Mouse (Mus musculus): Measurements from ENCODE around the gene Wfdc6a.

Wfdc6a gene

DNA sequence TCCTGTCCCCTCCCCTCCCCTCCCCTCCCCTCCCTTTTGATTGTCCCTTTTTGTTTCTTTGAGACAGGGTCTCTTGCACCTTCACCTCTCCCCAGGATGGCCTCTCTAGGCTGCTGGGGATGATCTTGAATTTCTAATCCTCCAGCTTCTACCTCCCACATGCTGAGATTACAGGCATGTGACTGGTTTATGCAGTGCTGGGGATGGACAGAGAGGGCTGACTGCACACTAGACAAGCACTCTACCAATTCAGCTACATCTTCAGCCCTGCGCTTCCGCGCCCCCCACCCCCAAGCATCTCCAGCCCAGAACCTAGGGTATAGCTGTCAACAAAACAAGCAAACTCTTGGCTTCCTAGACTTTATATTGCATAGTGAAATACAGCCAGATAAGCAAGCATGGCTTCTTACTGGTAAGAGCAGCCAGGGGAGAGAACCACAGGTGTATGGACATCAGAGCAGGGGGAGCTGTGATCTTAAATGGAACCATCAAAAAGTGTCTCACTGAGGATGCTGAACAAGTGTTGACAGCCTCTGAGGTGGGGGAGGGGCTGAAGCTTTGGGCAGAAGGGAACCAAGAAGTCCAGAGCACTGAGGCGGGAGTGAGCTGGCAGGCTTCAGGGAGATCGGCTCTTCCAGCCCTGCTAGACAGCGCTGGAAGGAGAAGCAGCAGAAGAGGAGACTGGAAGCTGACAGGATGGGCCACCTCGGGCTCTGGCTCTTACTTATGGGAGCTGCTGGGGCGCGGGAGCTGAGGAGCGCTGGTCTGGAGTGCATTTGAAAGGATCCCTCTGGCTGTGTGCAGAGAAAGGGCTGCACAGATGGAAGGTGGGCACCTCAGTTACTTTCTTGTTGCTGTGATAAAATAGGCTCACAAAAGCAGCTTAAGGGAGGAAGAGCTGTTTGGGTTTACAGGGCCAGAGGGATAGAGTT lies 35.0 kb downstream of the Wfdc6a start:
- DNase-seq (ENCODE audit: low spot score in 2 of 2) = no peak

DNA sequence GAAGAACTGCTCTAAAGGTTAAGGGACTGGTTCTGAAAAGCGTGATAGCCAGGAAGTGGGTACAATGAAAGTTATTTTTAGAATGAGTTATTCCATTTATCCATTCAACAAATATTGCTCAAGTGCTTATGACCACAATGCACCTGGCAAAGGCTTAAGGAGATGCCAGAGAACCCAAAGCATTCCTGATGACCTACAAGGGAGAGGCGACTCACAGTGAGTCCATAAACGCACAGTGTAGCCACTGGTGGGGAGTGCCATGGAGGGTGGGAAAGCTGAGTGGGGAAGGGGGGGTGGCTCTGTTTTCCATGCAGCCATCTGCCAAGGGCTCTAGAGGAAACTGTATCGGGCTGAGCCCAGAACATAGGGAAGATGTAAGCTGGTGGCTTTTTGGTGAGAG lies 35.9 kb downstream of the Wfdc6a start:
- DNase-seq (ENCODE audit: low spot score in 2 of 2) = no peak

DNA sequence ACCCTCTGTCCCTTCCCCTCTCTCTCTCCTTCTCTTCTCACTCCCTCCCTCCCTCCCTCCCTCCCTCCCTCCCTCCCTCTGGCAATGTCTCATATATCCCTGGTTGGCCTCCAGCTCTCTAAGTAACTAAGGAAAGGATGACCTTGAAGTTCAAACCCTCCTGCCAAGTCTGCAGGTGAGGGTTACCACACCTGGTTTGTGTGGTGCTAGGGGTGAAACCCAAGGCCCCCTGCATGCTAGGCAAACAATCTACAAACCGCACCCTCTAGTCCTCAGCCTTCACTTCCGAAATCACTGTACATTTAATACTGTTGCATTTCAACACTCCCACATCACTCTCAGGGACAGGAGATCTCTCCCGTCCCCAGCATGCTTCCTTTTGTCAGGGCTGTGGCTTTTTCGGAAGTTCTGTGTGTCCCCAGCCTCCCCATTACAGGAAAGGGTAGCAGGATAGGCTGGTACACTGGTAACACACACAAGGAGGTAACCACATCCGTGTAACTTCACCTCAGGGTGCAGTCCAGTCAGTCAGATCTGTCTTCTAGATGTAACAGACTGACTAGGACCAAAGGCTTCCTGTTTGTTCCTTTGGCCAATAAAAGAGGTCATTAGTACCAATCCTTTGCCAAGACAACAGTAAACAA lies 40.7 kb downstream of the Wfdc6a start:
- no peak for DNase-seq (ENCODE audit: low spot score in 2 of 2)

DNA sequence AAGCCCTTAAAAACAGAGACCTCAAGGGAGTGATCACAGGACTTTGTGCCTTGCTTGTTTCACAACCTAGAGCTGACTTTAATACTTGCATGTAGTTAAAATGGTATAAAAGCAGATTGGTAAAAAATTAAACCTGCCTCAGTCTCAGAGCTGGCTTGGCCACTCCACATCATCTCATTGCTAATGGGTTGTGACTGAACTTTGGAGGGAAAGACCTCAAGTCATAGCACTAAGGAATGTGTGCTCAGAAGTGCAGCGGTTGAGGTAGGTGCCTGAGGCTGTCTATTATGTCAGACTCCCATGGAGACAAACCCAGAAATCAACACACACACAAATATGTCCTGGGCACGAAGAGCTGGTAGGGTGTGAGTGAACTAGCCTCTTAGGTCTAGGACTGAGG lies 41.5 kb downstream of the Wfdc6a start:
- DNase-seq (ENCODE audit: low spot score in 2 of 2) = no peak

DNA sequence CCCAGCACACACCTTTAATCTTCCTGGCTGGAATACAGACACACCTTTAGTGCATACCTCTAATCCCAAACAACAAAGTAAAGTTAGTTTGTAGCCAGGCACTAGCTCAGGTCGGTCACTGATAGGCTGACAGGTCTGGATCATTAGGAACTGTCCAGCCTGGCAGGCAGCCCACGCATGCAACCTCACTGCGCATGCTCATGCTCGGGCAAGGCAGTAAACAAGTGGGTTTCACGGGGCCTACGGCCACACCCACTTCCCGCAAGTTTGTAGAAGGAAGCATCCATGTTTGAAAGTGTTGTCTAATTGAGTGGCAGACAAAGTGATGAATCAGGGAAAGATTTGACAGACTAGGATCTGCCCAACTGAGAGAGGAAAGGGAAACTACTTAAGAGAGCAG lies 42.6 kb downstream of the Wfdc6a start:
- DNase-seq (ENCODE audit: low spot score in 2 of 2) = no peak

DNA sequence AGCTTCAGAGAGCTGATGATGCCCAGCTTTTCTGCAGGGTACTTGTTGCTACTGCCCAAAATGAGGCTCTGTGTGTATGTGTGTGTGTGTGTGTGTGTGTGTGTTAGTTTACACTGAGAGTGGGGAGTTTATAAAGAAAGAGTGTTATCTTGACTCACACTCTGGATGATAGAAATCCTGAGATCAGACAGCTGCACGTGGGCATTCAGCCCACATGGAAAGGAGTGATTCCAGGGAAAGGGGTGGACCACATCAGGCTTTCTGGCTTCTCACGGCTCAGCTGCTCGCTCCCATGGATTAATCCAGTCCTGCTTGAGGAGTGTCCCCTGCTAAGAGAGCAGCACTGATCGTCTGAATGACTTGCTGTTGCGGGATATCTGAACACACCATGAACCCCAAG lies 43.1 kb downstream of the Wfdc6a start:
- DNase-seq (ENCODE audit: low spot score in 2 of 2) = no peak

DNA sequence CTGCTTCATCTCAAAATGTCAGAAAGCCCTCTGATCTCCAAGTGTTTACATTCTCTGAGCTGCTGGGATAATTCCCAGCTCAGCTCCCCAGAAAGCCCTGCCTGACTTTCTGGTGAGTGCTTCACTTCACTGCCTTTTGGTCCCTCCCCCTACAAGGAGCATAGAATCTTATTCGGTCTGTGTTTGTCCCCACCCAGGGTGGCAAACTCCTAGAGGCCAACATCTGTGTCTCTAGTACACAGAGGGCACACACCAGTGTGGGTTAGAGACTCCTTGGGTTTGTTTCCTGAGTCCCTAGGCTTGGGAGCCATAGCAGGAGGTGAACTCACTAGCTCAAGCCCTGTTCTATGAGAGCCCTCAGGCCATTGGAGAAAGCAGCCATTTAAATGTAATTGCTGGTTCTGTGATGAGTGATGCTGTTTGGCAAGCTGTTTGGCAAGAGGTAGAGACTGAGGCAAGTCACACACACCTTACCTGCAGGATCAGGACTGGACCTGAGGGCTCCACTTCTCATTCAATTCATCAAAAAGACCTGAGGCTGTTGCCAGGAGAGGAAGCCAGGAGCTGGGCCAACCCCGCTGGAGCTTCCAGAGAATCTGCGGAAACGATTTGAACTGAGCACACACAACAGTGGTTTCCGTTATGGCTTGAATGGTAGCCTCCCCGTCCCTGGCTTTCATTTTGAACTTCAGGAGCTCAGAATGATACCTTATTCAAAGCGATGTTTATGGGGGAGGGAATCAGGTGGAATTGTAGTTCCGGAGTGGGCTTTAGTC lies 44.4 kb downstream of the Wfdc6a start:
- DNase-seq (ENCODE audit: low spot score in 2 of 2) = no peak

DNA sequence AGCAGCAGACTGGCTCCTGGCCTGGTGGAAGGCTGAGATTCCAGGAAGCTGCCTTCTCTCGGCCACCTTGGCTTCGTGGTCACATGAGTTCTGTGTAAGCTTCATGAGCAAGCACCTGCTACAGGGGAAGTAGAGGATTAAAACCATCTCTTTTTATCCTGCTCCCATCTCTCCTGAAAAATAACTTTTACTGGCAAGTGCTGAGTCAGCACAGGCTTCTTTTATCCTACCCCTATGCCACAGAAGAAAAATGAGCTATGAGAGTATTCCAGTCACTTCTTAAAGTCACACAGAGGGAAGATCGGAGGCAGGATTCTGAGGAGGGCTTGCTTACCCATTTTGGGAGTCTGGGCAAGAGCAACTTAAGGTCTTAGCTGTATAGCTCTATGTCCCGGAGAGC lies 48.2 kb downstream of the Wfdc6a start:
- DNase-seq (ENCODE audit: low spot score in 2 of 2) = no peak

DNA sequence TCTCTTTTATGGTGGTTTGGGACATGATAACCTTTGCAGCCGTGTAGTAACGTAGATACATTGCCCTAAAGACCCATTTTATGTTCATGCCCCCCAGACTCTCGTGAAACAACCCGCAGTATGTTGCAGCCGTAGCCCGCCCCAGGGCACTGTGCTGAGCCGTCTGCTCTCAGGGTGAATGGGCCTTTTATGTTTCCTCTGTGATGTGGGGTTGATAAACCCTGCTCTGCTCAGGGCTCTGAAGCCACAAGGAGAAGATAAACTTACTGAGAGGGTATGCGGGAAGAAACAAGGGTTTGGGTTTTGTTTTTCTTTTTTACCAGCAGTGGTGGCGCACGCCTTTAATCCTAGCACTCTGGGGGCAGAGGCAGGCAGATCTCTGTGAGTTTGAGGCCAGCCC lies 50.9 kb downstream of the Wfdc6a start:
- DNase-seq (ENCODE audit: low spot score in 2 of 2) = no peak

DNA sequence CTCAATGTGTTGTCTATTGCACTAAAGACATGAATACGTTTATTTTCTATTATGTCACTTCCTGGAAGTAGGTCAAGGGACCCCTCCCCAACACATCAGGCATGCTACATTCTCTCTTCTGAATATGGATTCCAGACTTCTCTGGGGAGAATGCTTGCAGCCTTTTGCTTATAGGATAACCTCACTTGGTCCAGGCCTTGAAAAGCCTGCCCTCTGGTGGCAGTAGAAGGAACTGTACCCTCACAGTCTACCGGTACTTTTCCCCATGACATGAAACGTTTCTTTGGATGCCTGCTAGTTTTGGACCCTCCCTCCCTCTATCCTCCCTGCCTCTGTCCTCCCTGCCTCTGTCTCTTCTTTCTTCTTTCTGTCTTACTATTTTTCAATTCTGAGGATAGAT lies 54.1 kb downstream of the Wfdc6a start:
- peak; percentile 68 to 72 for DNase-seq (ENCODE audit: low spot score in 2 of 2)

All from urinary bladder, postnatal 36 days (tissue).